Mouse (Mus musculus) forebrain, postnatal 0 days (tissue): ENCODE measurements around the gene Pink1. TPM values are rescaled to one million over a fixed set of nuclear protein-coding genes. Genes with fewer than 3 reads are reported as not detected.

ENCODE experiments used
- ATAC-seq: fragments of 200-750 bp; cut with Nextera tagmentation; 2 replicates; pipeline ENCODE4 v1.8.0; 2017; ENCODE audit warnings: mild to moderate bottlenecking, moderate library complexity
- DNase-seq: peaks from one replicate; pipeline ENCODE4 v3.0.0-alpha.2; 2015
- H3K27ac ChIP-seq: fragments of 300-500 bp; sonication (generic); 2 replicates; pipeline ENCODE4 v1.5.1; 2014; ENCODE audit warnings: low read depth, mild to moderate bottlenecking, antibody characterized with exemption, low read length, moderate library complexity, mixed read lengths
- H3K27me3 ChIP-seq: fragments of 300-500 bp; sonication (generic); 2 replicates; pipeline ENCODE4 v1.6.1; 2014; ENCODE audit warnings: mild to moderate bottlenecking, low read length, mixed read lengths; ENCODE audit not compliant: insufficient read depth
- H3K36me3 ChIP-seq: fragments of 300-500 bp; sonication (generic); 2 replicates; pipeline ENCODE4 v1.6.1; 2014; ENCODE audit warnings: mild to moderate bottlenecking, moderate library complexity; ENCODE audit not compliant: insufficient read depth
- H3K4me1 ChIP-seq: fragments of 300-500 bp; sonication (generic); 2 replicates; pipeline ENCODE4 v1.6.1; 2014; ENCODE audit warnings: antibody characterized with exemption; ENCODE audit not compliant: insufficient read depth
- H3K4me2 ChIP-seq: fragments of 300-500 bp; sonication (generic); 2 replicates; pipeline ENCODE4 v1.6.1; 2014; ENCODE audit warnings: low read depth, mild to moderate bottlenecking, moderate library complexity
- H3K4me3 ChIP-seq: fragments of 300-500 bp; sonication (generic); 2 replicates; pipeline ENCODE4 v1.5.1; 2014; ENCODE audit warnings: low read depth, low read length, mixed read lengths
- H3K9ac ChIP-seq: fragments of 300-500 bp; sonication (generic); 2 replicates; pipeline ENCODE4 v1.6.1; 2014; ENCODE audit warnings: mild to moderate bottlenecking
- H3K9me3 ChIP-seq: fragments of 300-500 bp; sonication (generic); 2 replicates; pipeline ENCODE4 v1.6.1; 2016; ENCODE audit warnings: low read length
- CTCF ChIP-seq: sonication (generic); IDR thresholded peaks from 2 replicates; pipeline ENCODE4 v1.5.1; 2016; ENCODE audit warnings: antibody characterized with exemption, control low read depth, low read depth
- WGBS: fragments of 180-500 bp; shearing (Covaris S2); extraction: QIAGEN DNeasy Blood & Tissue Kit; methylation state at CpG from one replicate; pipeline ENCODE4 v1.1.7; 2014; 5-methylcytosine and 5-hydroxymethylcytosine counted together
- polyA plus RNA-seq: library from polyadenylated mRNA; unstranded; fragments of >200 nt; fragmentation: Nextera tagmentation; extraction: Ambion mirVana; gene quantifications from 2 replicates; pipeline ENCODE4 v1.2.1, GENCODE M21; 2015
- total RNA-seq: library from RNA; depleted of rRNA; stranded (reverse); fragments of >200 nt; gene quantifications from 2 replicates; pipeline ENCODE4 v1.2.3, GENCODE M21; 2014

Pink1 gene
- total and polyA plus RNA-seq, 2 experiments from 2014 or later, result 152 to 224 TPM

DNA sequence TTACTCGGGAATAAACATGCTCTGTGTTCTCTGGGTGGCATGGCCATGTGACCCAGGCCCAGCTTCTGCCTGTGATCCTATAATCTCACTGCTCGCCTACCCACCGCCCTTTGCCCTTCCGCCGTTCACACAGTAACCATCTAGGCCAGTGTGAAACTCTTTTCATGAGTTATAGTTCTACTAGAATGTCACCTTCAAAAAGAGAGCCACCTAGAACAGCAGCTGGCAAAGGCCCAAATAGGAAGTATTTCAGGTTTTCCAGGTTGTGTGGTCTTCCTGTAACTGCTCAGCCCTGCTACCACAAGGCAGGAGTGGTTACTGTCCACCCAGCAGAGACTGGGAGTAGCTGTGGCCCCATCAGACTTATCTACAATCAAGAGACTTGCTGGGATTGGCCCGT, 16.7 kb upstream of the Pink1 start:
- no peak overlapping the region for H3K4me3 ChIP-seq
- no peak overlapping the region for H3K9ac ChIP-seq
- no peaks in the 10 kb centered on the region for H3K9me3 ChIP-seq
- no peaks in the 10 kb centered on the region for H3K4me1 ChIP-seq
- no peaks in the 10 kb centered on the region for H3K36me3 ChIP-seq
- no peak overlapping the region for H3K27ac ChIP-seq
- ATAC-seq (no peak), DNase-seq (no peak)
- WGBS, result 88% methylated on average over 6 of the region's 6 CpGs
- no peak for TF ChIP-seq CTCF
- H3K4me2 ChIP-seq, result no peak overlapping the region
- H3K27me3 ChIP-seq, result no peaks in the 10 kb centered on the region

DNA sequence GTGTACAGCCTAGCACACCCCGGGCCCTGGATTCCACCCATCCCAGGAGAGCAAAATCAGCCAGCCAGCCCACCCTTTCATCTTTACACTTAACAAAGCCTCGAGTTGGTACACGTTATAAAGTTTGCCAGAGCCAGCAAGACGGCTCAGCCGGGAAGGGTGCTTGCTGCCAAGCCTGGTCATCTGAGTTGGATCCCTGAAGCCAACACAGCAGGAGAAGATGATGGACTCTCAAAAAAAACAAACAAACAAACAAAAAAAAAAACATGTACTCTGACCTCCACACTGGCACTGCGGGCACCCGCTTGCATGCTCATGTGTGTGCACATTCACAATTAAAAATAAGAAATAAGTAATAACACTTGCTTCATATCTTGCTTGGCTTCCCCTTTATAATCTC, 15.9 kb upstream of the Pink1 start:
- ATAC-seq (no peak), DNase-seq (no peak)
- Histone ChIP-seq H3K27me3 (no peaks in the 10 kb centered on the region), H3K4me3 (no peak overlapping the region), H3K9ac (no peak overlapping the region), H3K4me2 (no peak overlapping the region), H3K36me3 (no peaks in the 10 kb centered on the region), H3K27ac (no peak overlapping the region), H3K9me3 (no peaks in the 10 kb centered on the region), H3K4me1 (no peaks in the 10 kb centered on the region)
- WGBS, result 57% methylated on average over 7 of the region's 7 CpGs
- no peak for TF ChIP-seq CTCF

DNA sequence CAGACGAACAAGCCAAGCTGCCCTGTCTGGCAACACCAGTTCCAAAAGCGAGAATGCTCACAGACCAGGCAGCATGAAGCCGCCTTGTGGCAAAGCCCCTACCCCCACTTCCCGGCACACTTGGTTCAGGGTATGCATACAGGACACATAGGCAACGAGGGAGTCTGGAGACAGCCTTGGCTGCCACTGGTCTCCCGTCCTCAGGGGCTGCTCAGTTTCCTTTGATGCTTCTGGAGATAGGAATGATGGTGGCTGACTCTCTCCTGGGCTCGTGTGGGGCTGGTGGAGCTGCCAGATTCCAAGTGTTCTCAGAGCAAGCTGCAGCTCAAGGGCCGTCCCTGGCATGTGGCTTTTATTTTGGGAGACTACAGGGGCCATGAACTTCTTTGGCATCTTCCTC, 15.3 kb upstream of the Pink1 start:
- Histone ChIP-seq H3K27ac (no peak overlapping the region), H3K4me2 (no peak overlapping the region)
- no peak for TF ChIP-seq CTCF

DNA sequence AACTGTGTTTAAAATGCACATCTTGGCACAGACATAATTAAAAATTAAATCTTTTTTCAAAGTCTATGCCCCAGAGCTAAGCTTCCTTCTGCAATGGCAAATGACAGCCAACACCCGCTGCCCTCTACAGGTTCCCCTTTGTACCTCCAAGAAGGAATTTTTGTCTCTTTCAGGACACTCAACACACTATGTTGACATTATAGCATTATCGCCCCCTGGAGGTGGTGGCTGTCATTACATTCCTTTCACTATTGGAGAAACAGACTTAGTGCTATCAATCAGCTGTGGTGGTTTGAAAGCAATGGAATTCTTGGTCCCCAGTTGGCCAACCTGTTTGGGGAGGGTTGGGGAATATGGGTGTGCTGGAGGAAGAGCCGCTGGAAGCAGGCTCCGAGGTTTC, 13.9 kb upstream of the Pink1 start:
- 34% methylated on average over 4 of the region's 4 CpGs for WGBS
- H3K27me3 ChIP-seq, result no peaks in the 10 kb centered on the region
- ATAC-seq, result no peak

More for the DNA sequence above, 15.3 kb upstream of the Pink1 start:
- Histone ChIP-seq H3K36me3 (no peaks in the 10 kb centered on the region), H3K27me3 (no peaks in the 10 kb centered on the region), H3K4me1 (no peaks in the 10 kb centered on the region), H3K9ac (no peak overlapping the region), H3K4me3 (no peak overlapping the region), H3K9me3 (no peaks in the 10 kb centered on the region)
- no peak for ATAC-seq
- WGBS, result 67% methylated on average over 8 of the region's 8 CpGs
- no peak for DNase-seq

DNA sequence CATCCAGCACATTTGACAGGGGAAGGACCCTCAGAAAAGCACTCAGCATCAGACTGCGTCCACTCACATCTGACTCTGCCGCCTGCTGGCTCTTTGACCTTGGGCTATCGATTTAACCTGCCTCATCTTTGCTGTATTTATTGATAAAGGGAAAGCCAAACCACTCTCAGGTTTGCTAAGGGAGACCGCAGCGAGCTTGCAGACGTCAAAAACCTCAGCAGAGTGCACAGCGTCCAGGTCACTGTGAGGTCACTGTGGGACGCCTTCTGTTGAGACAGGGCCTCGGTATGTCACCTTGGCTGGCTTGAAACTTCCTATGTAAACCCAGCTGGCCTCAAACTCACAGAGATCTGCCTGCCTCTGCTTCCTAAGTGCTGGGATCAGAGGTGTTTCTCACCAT, 11.2 kb upstream of the Pink1 start:
- Histone ChIP-seq H3K27me3 (no peaks in the 10 kb centered on the region), H3K9ac (no peak overlapping the region), H3K27ac (no peak overlapping the region), H3K36me3 (no peaks in the 10 kb centered on the region), H3K4me1 (no peaks in the 10 kb centered on the region), H3K4me2 (no peak overlapping the region), H3K4me3 (no peak overlapping the region), H3K9me3 (no peaks in the 10 kb centered on the region)
- no peak for TF ChIP-seq CTCF
- WGBS, result 85% methylated on average over 9 of the region's 9 CpGs
- DNase-seq (no peak), ATAC-seq (no peak)

More for the DNA sequence above, 13.9 kb upstream of the Pink1 start:
- DNase-seq, result peak; percentile 55
- H3K36me3 ChIP-seq, result no peaks in the 10 kb centered on the region
- no peak overlapping the region for H3K27ac ChIP-seq
- H3K9me3 ChIP-seq, result no peaks in the 10 kb centered on the region
- H3K4me2 ChIP-seq, result no peak overlapping the region
- H3K9ac ChIP-seq, result no peak overlapping the region
- H3K4me3 ChIP-seq, result no peak overlapping the region
- TF ChIP-seq CTCF, result peak; percentile 70
- H3K4me1 ChIP-seq, result no peaks in the 10 kb centered on the region

DNA sequence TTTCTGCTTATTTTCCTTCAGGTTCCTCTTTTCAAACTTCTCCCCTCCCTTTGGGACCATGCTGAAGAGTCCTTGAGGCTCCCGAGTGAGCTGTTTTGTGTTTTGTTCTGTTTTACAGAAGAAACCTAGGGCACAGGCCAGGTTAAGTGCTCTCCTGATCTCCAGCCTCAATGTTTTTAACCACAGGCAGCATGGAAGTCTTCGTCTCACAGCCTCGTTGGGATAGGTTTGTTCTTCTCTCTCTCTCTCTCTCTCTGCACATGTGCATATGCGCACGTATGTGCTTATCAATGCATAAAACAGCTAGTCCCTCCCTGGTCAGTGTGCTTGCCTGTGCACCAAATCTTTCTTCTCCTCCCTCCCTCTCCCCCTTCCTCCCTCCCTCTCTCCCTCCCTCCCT, 10.8 kb upstream of the Pink1 start:
- DNase-seq (no peak), ATAC-seq (no peak)
- H3K4me1 ChIP-seq, result no peaks in the 10 kb centered on the region
- no peaks in the 10 kb centered on the region for H3K27me3 ChIP-seq
- no peaks in the 10 kb centered on the region for H3K36me3 ChIP-seq
- no peak for TF ChIP-seq CTCF
- no peak overlapping the region for H3K4me2 ChIP-seq
- no peak overlapping the region for H3K4me3 ChIP-seq
- no peak overlapping the region for H3K9ac ChIP-seq
- no peaks in the 10 kb centered on the region for H3K9me3 ChIP-seq
- 70% methylated on average over 5 of the region's 5 CpGs for WGBS
- H3K27ac ChIP-seq, result no peak overlapping the region

DNA sequence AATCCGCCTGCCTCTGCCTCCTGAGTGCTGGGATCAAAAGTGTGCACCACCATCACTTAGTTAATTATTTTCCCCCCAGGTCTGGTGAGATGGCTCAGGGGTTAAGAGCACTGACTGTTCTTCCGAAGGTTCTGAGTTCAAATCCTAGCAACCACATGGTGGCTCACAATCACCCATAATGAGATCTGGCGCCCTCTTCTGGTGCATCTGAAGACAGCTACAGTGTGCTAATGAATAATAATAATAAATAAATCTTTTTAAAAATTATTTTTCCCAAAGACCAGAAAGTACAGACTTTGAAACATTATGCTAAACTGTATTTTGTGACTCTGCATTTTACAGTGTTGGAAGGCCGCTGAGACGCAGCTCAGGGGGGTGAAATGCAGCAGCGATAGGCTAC, 9.5 kb upstream of the Pink1 start:
- DNase-seq (no peak), ATAC-seq (no peak)
- H3K4me1 ChIP-seq, result no peaks in the 10 kb centered on the region
- H3K4me3 ChIP-seq, result no peak overlapping the region
- no peak overlapping the region for H3K27ac ChIP-seq
- 0 out of 2 replicates have a peak, but pooled peaks cover 4% of the 10 kb centered on the region for H3K27me3 ChIP-seq
- no peaks in the 10 kb centered on the region for H3K9me3 ChIP-seq
- peak; percentile 17 for TF ChIP-seq CTCF
- WGBS, result 87% methylated on average over 6 of the region's 6 CpGs
- H3K36me3 ChIP-seq, result no peaks in the 10 kb centered on the region
- H3K4me2 ChIP-seq, result no peak overlapping the region
- no peak overlapping the region for H3K9ac ChIP-seq

DNA sequence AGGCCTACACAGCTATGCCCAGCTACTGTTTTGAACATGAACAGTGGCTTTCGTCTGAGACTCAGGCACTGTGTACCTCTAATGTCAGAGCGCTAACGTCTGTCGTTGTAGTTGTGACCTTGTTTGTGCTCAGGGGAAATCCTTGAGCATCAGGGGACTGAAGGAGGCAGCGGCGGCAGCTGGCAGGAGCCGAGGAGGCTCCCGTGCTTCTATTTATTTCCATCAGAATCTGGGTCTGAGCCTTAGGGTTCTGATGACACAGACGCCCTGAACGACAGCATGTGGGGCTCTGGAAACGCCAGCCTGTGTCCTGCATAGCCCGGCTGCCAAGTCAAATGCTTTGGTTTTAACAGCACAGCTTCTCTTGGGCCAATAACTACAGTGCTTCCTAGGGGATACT, 8.9 kb upstream of the Pink1 start:
- Histone ChIP-seq H3K27ac (no peak overlapping the region), H3K9me3 (no peaks in the 10 kb centered on the region), H3K9ac (no peak overlapping the region), H3K27me3 (0 out of 2 replicates have a peak, but pooled peaks cover 4% of the 10 kb centered on the region), H3K4me1 (no peaks in the 10 kb centered on the region), H3K4me3 (no peak overlapping the region), H3K36me3 (no peaks in the 10 kb centered on the region), H3K4me2 (no peak overlapping the region)
- 80% methylated on average over 12 of the region's 12 CpGs for WGBS
- no peak for DNase-seq
- TF ChIP-seq CTCF, result no peak
- ATAC-seq, result no peak
